Mouse (Mus musculus) ZHBTc4 (cell line): ENCODE results near the gene Gm26566.

Source experiments
- DNase-seq: peaks from one replicate; pipeline ENCODE4 v3.0.0-alpha.2; 2011; ENCODE audit warnings: low read depth, low spot score

Gene Gm26566

DNA sequence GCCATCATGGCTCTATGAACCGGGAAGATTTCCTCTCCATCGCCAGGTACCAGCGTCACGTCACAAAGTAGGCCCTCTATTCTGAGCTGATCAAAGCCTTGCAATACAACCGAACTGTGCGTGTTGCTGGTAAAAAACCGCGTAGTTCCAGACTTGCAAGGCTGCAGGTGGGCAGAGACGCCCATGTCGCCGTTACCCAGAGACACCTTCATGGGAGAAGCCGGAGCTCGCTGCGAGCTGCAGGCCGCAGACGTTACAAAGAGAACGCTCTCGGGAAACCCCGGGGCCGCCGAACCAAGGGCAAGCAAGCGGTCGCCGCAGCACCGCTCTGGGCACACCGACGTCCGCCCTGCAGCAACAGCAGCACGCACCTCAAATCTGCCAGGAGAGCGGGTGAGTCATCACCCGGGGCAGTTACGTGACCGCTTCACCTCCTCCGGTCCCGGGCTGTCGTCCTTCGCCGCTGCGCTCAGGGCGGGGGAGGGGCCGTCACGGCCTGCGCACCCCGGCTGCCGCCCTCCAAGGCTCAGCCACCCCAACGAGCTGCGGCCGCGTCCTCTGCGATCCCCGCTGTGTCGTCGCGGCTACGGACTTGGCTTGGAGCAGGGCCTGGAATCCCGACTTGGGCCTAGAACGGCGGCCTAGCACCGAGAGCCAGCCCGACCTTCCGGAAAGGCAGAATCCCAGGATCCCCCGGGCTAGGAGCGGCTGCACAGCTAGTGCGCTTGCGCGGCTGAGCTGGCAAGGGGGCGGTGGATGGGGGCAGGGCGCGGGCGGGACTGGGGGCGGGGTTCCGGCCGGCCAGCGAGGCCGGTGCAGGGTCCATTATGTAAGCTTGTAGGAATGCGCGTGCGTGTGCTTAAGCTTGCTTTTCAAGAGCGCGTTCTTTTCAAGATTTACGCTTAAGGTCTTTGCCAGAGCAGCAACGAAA lies at the start of gene Gm26566, which contains the start of gene Klhl9:
Gene Gm26566 (plus strand): TSS at position 15 of the 931 bp plus-strand sequence.
Gene Klhl9 (minus strand): TSS at position 675 of the 931 bp plus-strand sequence.
- DNase-seq = peak; percentile 94

DNA sequence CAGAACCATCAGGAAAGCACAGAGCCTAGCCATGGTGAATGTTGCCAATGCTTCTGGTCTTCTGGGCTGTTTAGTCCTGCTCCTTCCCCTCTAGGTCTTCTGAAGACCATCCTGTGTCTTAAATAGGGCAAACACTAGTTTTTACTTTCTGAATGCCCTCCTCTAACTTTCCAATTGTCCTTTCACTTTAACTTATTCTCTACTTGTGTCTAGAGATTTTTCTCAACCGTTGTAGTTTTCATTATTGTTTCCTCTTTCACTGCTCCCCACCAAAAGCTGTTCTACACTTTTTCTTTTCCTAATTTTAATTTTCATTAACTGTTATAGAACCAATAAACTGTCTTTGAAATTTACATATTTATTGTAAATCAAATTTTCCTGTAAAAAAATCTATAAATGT lies 44.8 kb upstream of the Gm26566 start, which contains the start of gene Ifna16:
Gene Ifna16 (minus strand): TSS at position 101 of the 400 bp plus-strand sequence.
- DNase-seq = no peak

DNA sequence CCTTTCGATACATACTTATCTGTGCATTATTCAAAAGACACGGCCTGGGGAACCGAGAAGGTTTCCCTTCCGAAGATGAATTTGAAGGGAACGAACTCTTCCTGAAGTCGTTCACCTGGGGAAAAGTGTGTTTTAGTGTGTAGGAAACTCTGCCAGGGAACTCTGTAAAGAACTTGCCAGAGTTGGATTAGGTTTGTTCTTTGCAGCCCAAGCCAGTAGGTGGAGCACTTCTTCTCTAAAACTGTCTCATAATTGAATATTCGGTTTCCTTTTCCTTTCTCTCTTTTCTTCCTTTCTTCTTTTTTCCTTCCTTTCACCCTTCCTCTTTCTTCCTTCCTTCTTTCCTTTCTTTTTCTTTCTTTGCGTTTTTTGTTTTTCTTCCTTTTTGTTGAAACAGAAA lies 41.2 kb upstream of the Gm26566 start:
- DNase-seq = peak; percentile 18

DNA sequence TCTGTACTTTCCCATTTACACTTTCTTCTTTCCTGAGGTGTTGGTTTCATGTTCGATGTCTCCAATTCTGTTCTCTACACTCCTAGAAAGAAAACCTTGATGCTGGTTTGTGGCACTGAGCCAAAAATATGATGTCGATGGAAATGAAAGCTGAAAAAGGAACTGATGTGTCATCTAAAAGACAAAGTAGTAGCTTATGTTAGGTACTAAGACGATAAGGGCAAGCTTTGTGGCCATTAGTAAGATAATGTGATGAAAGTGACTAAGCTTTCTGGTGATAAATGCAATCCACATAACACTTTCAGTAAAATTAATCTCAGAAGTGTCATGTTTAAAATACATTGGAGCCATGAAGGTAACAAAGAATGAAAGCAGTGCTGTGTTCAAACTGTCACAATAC lies 40.3 kb upstream of the Gm26566 start:
- no peak for DNase-seq

DNA sequence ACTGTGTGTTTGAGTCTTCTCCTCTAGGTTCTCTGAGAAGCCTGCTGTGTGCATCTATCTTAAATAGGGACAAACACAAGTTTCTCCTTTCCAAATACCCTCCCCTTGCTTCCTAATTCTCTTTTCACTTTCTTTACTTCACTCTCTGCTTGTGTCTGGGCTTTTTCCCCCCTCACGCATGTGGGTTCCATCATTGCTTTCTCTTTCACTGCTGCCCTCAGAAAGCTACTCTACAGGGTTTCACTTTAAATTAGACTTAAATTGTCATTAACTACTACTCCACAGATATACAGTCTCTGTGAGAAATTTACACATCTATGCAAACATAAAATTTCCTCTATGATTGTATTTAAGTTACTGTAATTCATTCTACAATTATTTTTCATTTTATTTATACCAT lies 37.8 kb upstream of the Gm26566 start, which contains the start of gene Ifna2:
Gene Ifna2 (minus strand): TSS at position 101 of the 400 bp plus-strand sequence.
- DNase-seq = no peak

DNA sequence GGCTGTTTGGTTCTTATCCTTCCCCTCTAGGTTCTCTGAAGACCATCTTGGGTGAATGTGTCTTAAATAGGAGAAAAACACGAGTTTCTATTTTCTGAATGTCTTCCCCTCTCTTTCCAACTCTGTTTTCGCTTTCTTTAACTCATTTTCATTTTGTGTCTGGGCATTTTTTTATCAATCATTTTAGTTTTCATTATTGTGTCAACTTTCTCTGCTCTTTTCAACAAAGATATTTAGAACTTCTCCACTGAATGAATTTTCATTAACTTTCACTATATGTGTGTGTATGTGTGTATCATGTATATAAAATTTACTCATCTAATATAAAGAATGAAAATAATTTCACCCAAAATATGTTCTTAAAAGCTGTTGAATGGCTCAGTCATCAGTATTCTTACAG lies 30.3 kb upstream of the Gm26566 start, which contains the start of gene Ifnab:
Gene Ifnab (minus strand): TSS at position 101 of the 400 bp plus-strand sequence.
- DNase-seq = no peak

DNA sequence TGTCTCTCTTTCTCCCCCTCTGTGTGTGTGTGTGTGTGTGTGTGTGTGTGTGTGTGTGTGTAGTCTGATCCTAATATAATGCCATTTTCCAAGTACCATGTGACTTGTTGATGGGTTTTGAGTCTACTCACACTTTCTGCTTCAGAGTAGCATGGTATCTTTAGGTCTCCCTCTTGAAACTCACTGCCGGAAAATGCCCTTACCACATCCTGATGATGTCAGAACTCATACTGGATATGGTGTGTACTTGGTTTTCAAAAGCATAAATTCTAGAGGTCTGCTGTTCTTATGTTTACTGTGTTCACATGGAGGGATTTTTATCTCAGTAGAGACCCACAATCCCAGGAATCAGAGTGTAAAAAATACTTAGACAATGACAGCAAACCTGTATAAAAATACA lies 29.1 kb upstream of the Gm26566 start:
- DNase-seq = no peak

DNA sequence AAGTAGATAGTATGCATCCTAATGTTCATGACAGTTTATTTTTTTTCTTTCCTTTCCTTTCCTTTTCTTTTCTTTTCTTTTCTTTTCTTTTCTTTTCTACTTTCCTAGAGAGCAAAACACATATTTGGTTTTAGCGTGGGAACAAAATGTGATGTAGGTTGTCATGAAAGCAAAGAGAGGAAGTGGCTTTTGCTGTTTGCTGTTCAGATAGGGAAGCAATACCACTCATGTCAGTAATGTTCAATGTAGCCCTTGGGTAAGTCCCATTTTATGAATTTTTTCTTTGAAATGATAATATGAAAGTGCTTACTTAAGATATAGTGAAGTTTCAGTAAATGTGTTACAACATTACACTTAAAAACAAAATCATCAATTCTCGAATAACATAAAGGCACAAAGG lies 28.2 kb upstream of the Gm26566 start:
- no peak for DNase-seq

DNA sequence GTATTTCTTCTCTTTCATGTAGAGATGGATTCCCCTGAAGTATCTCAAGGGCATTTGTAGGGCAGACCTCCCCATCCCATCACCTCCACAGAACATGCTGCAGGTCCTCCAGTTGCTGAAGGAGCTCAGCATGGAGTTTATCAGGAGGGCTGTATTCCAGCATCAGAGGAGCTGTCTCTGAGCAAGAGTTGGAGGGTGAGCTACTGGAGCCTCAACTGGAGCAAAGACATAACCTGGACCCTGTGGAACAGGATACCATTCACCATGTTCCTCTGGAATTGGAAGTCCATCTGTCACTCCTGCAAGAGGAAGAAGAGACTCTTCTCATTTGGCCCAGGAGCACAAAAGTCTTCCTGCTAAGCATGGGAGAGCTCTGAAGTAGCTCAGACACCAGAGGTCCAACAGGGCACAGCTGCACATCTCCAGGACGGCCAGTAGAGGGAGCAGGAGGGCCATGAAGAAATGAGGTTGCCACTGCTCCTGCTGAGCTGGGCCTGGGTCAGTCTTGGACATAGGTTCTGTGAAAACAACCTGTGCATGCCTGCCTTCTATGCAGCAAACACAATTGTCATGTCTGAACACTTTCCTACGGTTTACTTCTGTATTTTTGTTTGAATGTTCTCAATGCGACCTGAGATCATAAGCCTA lies 25.2 kb upstream of the Gm26566 start:
- DNase-seq = peak; percentile 77

DNA sequence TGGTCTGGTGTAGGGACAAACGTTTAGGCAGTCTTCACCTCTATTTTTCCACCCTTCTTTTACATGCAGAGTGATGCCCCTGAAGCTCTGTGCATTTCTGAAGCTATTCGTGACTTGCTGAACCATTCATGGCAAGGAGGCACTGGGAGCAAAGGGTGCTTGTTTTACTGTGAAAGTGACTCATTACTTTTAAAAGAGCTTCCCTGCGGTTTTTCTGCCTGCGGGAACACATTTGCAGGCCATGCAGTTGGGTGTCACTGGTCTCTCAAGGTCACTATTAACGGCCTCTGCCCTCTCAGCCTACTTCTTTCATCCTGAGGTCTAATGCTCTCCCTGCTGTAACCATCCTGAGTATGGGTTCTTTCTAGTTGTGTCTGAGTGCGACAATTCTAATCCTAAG lies 24.5 kb upstream of the Gm26566 start:
- peak; percentile 8 for DNase-seq

DNA sequence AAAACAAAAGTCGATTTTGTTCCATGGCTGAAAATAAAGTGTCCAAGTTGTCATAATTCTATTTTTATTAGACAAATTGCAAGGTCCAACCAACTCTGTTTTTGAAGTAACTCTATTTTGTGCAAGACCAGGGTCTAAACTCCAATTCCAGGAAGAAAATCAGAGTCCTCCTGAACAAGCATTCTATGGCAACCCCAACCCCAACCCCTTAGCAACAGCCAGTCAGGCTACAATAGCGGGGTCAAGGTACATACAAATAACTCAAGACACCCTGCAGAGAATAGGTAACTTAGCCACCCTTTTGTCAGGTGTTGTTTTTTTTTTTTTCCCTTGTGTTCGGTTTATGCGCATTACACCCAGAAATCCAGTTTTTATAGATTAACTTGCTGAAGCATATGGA lies 23.9 kb upstream of the Gm26566 start:
- no peak for DNase-seq

DNA sequence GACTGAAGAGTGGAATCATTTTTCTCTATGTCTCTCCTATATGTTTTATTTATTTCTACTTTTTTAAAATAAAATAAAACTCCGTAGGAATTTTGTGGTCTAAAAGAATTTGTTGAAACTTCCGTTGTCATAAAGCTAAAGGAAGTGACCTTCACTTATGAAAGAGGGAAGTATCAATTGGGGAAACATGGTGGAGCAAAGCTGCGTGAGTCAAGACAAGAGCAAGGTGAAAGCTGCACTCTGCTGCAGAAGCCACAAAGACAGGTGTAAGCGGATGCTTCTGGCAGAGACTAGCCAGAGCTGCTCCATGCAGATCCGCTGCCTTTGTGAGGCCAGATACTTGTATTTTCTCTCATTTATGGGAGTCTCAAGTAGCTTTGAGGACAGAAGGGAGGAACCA lies 22.8 kb upstream of the Gm26566 start:
- no peak for DNase-seq

DNA sequence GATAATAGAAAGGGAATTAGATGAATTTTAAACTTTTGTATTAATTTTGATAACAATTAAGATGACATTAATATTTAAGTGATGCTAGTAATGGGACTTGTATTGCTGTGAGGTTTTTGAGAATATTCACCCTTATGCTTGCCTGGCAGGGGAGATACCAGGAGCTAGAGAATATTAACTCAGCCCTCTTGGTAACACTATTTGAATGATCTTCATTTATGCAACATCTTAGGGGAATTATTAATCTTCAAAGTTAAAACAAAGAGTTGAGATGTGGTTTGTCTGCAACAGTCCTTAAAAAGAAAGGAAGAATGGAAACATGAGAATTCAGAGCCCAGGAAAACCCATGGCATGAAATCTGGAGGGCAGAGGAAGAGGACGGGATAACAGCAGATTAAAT lies 22.3 kb upstream of the Gm26566 start:
- DNase-seq = no peak

DNA sequence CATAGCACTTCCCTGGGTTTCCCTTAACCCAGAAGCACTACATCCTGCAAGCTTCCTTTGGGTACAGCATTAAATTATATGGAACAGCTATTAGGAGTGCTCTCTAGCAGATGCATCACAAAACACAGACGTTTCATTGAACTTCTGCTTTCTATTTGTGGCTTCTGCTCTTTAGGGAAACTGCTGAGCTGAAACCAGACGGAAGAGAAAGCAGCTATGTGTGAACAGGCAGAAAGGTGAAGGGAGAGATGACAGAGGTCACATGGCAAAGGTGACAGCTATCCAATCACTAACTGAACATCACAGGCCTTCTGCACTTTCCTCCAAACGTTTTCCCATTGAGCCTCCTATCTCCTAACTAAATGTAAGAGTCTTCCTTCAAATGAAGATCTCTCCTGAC lies 15.7 kb upstream of the Gm26566 start:
- DNase-seq = no peak

DNA sequence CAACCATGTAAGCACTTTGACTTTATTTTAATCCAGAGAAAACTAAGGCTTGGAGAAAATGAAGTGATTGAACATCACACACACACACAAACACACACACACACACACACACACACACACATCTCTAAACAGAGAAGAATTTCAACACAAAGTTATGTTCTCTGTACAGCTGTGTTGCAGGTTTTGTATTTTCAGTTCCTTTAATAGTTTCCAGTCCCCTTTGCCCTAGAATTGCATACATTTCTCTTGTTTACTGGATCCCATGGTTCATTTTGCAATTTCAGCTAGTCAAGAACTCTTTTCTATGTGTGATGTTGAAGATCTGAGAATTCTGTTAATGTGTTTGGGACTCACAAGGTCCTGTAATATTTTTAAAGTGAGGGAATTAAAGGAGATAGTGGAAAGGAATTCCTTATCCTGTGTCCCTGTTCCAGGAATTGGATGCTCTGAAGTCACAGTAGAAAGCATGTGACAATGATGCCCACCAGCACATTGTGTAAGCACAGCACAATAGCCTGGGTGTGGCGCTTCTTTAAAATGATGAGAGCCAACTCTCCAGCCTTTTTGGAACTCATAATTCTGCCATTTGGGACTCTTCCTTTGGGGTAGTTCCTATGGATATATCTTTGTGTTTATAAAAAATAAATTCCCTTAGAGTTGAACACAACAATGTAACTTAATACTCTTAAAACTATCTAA lies 14.3 kb upstream of the Gm26566 start:
- no peak for DNase-seq

DNA sequence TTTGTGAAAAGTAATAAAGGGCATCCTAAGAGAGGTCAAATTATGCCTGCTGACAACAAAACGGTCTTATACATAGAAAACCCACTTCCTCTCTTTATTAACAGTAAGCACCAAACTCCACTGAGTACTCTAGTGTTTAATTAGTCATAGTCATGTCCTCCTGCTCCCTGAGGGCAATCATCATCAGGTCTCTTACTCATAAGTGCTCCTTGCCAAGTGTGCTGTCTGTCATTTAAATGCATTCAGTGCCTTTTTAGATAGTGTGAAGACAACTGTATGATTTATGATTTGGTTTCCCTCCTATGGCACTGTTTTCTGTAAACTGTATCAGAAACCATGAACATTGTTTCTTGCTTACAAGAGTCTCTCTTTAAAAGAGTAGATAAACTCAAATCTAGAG lies 7.3 kb upstream of the Gm26566 start:
- DNase-seq = no peak

DNA sequence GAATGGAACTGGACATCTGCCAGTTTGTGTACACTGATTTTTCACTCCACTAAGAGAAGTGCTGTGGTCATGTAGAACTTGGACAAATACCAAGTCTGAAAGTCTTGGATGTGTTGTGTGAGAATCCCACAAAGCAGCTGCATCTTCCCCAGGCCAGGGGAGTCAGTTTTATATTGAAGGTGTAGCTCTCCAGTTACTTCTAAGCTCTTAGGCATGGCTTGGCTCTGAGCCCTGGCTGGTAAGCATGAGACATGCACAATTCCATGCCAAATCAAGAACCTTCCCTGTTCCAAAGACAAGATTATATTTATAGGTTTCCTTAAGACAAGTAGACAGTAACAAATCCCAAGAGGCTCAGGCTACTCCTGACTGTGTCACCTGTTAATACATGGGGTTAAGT lies 6.5 kb upstream of the Gm26566 start:
- no peak for DNase-seq

DNA sequence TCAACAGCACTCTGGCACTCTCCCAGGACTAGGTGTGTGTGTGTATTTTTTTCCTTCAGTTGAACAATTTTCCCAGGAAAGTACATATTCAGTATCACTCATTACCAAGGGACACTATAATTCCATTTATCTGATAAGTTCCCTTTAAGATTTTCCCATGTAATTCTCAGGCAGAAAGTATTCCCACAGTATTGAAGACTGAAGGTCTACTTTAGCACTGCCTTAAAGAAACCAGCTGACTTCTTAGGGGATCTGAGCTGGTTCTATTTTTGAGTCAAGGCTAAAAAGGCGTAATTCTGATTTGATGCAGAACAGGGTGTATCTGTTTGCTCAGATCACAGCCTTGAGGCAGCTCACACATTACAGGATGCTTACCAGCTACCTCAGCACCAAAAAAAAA lies 2.9 kb upstream of the Gm26566 start:
- DNase-seq = no peak

DNA sequence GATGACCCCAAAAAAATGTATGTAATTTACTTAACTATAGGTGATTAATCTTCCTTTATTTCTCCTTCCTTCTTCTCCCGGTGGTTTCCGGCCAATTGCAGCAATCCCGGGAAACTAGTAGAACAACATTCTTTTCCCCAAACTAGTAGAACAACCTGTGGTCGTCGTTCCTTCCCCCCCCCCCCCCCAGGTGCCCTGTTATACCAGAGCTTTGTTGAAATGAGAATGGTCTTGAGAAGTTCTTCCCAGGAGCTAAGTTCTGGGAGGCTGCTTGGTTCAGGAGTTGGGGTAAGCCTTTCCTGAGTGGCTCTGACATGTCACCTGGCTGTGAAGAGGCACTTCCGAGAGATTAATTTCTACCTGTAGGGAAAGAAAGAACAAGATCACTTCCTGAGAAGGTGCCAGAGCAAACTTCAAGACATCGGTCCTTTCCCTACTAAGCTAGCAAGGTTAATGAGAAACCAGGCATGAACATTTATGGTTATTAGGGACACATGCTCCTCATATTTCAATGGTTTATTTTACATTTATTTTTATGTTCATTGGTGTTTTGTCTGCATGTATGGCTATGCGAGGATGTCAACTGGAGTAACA lies 2.0 kb downstream of the Gm26566 start:
- DNase-seq = no peak

DNA sequence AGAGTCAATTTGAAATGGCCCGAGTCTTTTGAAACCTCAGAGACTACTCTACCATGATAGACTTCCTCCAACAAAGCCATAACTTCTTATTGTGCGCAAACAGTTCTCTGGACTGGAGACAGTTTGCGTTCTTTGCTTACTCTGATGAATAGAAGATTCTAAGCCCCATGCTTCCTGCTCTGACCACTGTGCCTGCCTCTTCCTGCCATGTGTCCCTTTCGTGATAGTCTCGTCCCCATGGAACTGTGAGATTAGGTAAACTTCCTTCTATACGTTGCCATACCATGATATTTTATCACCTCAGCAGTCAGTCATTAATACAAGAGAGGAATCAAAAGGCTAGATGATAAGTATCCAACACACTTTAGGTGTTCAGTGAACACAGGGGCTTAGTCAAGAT lies 5.1 kb downstream of the Gm26566 start:
- no peak for DNase-seq

DNA sequence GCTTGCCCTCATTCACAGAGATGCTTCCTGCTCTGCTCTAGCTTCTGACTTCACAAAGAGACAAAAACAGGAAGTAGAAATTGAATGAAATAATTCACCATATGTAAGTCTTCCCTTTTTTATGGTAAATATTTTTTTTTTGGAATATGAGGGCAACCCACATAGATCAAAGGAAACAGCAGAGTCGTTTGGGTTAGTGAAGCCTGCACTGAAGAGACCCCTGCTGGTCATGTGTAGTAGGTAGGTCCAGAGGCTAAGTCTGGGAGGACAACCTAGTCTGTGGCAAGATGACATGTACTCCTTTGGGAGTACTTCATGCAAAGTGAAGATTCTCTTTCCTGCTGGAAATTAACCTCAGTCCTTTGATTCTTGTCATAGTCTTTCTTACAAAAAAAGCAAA lies 5.7 kb downstream of the Gm26566 start:
- no peak for DNase-seq

DNA sequence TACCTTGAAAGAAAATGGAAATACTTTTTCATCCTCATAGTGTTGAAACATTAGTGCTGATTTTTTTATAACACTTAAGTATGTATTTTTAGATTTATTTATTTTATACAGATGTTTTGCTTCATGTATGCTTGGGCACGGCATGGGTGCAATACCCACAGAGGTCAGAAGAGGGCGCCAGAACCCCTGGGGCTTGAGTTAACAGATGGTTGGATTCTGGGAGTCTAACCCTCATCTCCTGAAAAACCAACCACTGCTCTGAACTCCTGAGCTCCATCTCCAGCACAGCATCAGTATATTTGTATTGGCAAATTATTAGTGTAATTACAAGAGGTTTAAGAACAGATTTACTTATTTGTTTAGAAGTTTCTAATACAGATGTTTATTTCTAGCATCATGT lies 16.9 kb downstream of the Gm26566 start:
- DNase-seq = peak; percentile 78
